Mouse (Mus musculus) embryonic stem cell, embryonic (primary cell): ENCODE results near the gene Nadsyn1.

ENCODE experiments used
- CTCF ChIA-PET, 4 experiments: fragments of 300-600 bp in 2 of 4; fragments of 350-600 bp in 2 of 4; sonication (Branson Sonifier 250); formaldehyde crosslinking; loops; one replicate each; lab custom pipeline; 2022; ENCODE audit warnings: inconsistent platforms in 2 of 4; lab: Charles Lee
- POLR2A ChIA-PET, 4 experiments: fragments of 300-600 bp in 2 of 4; fragments of 350-600 bp in 2 of 4; sonication (Branson Sonifier 250); formaldehyde crosslinking; loops; one replicate each; lab custom pipeline; 2022; ENCODE audit warnings: antibody characterized with exemption in 4 of 4, inconsistent platforms in 1 of 4; lab: Charles Lee

Gene Nadsyn1

DNA sequence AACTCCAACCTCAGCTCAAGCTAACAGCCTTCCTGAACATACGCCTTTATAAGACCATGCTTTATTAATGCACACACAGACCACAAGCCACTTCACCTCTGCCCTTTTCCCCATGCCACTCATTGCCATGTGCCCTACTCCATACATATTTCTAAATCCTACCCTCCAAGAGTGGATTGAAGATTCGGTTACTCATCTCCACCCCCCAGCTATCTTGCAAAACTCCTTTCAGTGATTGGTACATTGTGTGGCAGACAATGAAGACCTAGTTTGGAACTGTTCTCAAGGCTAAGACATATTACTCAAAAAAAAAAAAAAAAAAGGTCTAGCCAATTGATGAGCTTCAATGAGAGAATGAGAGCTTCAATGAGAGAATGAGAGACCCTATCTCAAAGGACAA is 4.3 kb upstream of the Nadsyn1 start:
- CTCF ChIA-PET: interaction anchor here in 2 of 4 experiments (0.6 to 0.8 kb wide), 3 partner anchors 18 to 588 kb away, joined by 3 to 12 read pairs (median 4); no protein-coding TSS in a partner anchor

DNA sequence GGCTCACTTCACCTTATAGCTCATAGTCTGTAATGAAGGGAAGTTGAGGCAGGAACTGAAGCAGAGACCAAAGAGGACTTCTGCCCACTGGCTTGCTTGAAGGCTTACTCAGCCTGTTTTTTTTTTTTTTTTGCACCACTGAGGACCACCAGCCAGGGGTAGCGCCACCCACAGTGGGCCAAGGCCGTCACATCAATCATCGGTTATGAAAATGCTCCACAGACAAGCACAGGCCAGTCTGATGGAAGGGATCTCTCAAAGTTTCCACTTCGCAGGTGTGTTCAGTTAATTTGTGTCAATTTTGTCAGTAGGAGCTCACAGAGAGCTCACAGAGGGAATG is 587 bp upstream of the Nadsyn1 start:
- CTCF ChIA-PET: interaction anchor here in 3 of 4 experiments (0.6 to 2.1 kb wide), 13 partner anchors 9 to 905 kb away, joined by 3 to 13 read pairs (median 5); partner anchors contain the start of gene Mrgpre (in 1 of the 3)
- POLR2A ChIA-PET: interaction anchor here (0.7 to 2.0 kb wide), 22 partner anchors 8 to 527 kb away, joined by 3 to 17 read pairs (median 4); partner anchors contain the start of genes Cars (in 2 of the 4), Mrgpre (in 1 of the 4) and Nap1l4 (in 1 of the 4)

More for the DNA sequence above, 4.3 kb upstream of the Nadsyn1 start:
- POLR2A ChIA-PET: interaction anchor here in 2 of 4 experiments (0.6 to 0.7 kb wide), 3 partner anchors 15 to 752 kb away, joined by 4 to 5 read pairs (median 4); no protein-coding TSS in a partner anchor

- ChIA-PET CTCF (interaction anchor here in 2 of 4 experiments (1.5 to 1.9 kb wide), 2 partner anchors 13 to 73 kb away, joined by 3 to 4 read pairs; no protein-coding TSS in a partner anchor), POLR2A (interaction anchor here in 2 of 4 experiments (0.7 to 2.6 kb wide), 4 partner anchors 8 to 69 kb away, joined by 3 to 15 read pairs (median 4); no protein-coding TSS in a partner anchor)
Measured at GRCm38 (mm10) chr7:143821241-143821640, 1.4 kb downstream of the Nadsyn1 start.

DNA sequence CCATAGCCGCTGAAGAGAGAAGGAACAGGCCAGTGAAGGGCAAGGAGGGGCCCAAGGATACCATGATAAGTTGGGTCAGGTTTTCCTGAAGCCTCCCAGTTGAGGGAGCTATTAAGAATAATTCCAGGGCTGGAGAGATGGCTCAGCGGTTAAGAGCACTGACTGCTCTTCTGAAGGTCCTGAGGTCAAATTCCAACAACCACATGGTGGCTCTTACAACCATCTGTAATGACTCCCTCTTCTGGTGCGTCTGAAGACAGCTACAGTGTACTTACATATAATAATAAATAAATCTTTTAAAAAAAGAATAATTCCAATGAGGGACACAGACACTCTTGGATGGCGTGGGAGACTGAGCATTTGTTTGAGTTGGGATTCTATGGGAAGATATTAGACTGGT is 3.4 kb downstream of the Nadsyn1 start:
- ChIA-PET CTCF (no interaction called here), POLR2A (no interaction called here)

GRCm38 (mm10) chr7:143808909-143809308 is 13.7 kb downstream of the Nadsyn1 start:
- POLR2A ChIA-PET: interaction anchor here in 2 of 4 experiments (0.8 to 1.6 kb wide), 3 partner anchors 14 to 209 kb away, joined by 3 to 6 read pairs (median 3); partner anchors contain the start of genes Cars (in 1 of the 2), Dhcr7 (in 1 of the 2) and Nadsyn1 (in 1 of the 2)

GRCm38 (mm10) chr7:143805199-143805624 is 17.4 kb downstream of the Nadsyn1 start:
- ChIA-PET CTCF (interaction anchor here in 2 of 4 experiments (1.0 to 1.1 kb wide), 2 partner anchors 102 to 274 kb away, joined by 3 read pairs; no protein-coding TSS in a partner anchor), POLR2A (interaction anchor here in 2 of 4 experiments (1.1 to 1.5 kb wide), 2 partner anchors 9 to 17 kb away, joined by 3 read pairs; partner anchors contain the start of gene Nadsyn1 (in 1 of the 2))

More at GRCm38 (mm10) chr7:143808909-143809308, 13.7 kb downstream of the Nadsyn1 start:
- CTCF ChIA-PET: interaction anchor here (0.6 to 3.2 kb wide), 26 partner anchors 9 to 399 kb away, joined by 3 to 39 read pairs (median 4); no protein-coding TSS in a partner anchor

DNA sequence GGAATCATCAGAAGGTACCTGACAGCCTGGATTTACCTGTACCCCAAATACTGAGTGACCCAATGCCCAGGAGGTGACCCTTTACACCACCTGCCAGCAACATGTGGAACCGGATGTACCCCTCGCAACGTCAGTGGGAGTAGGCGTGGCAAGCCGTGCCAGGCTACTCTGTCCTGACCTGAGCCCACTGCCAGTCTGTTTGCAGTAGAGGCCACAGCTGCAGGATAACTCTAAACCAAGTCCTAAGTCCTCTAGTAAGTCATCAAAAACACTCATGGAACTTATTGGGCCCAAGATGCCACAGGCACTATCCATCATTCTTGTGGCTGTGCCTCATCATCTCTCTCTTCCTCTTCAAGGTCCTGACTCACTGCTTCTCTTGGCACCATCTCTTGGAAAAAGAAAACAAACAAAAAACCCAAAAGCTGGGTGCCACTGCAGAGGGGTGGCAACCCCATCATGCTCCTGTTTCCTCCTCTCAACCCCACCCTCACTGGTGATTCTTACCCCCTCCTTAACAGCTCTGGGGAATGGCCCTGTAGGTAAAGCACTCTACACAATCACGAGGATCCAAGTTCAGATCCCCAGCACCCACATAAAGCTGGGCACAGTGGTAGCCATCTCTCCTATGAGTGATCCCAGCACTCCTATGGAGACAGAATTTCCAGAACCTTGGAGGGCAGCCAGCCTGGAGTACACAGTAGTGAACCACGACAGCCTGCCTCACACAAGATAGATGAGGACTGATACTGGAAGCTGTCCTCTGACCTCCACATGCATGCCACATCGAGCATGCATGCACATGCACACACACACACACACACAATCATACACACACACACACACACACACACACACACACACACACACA is 21.2 kb downstream of the Nadsyn1 start:
- ChIA-PET CTCF (no interaction called here), POLR2A (no interaction called here)

- ChIA-PET CTCF (interaction anchor here in 1 of 4 experiments (1.0 to 1.2 kb wide), 2 partner anchors 16 to 37 kb away, joined by 3 to 5 read pairs; partner anchors contain the start of gene Mrgpre), POLR2A (no interaction called here)
Measured at GRCm38 (mm10) chr7:143800770-143801169, 21.9 kb downstream of the Nadsyn1 start.

DNA sequence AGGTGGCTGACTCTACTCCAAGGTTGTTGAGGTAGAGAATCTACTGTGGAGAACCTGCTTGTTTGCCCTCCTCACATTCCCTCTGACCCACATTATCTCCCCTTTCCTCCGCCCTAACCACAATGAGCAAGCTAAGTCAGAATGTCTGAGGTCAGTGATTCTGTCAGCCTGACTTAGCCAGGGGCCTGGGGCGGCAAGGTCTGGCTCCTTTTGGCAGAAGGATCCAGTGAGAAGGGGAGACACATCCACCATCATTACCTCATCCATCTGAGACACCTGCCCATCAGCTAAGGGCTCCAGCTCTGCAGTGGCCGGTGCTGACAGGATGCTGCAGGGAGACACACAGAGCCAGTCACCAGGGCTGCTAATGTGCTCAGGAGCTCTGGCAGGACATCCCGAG is 23.9 kb downstream of the Nadsyn1 start:
- POLR2A ChIA-PET: interaction anchor here in 1 of 4 experiments (1.0 kb wide), 1 partner anchor 10 kb away, joined by 3 read pairs; no protein-coding TSS in a partner anchor
- CTCF ChIA-PET: interaction anchor here in 1 of 4 experiments (1.1 to 1.4 kb wide), 2 partner anchors 10 to 50 kb away, joined by 3 read pairs; no protein-coding TSS in a partner anchor

DNA sequence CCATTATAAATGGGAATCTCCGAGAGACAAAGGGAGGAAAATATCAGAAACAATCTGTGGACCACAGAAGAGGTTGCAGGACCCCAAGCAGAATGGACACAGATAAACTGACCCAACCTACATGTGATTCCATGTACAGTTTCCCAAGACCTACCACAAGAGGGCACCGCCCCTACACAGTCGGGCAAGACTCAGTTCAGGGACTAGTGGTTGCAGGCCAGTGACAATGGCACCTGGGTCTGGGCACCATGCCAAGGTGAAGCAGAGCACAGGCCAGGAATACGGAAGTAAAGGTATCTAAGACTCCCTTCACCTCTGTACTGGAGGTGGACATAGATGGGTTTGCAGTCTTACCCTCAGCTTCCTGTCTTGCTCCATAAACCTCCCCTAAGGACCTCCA is 29.5 kb downstream of the Nadsyn1 start:
- CTCF ChIA-PET: interaction anchor here in 2 of 4 experiments (0.9 to 1.6 kb wide), 3 partner anchors 8 to 115 kb away, joined by 3 read pairs; no protein-coding TSS in a partner anchor
- POLR2A ChIA-PET: interaction anchor here in 1 of 4 experiments (0.9 kb wide), 1 partner anchor 619 kb away, joined by 3 read pairs; no protein-coding TSS in a partner anchor

- ChIA-PET POLR2A (interaction anchor here in 1 of 4 experiments (0.6 kb wide), 1 partner anchor 42 kb away, joined by 3 read pairs; no protein-coding TSS in a partner anchor), CTCF (interaction anchor here in 2 of 4 experiments (0.6 to 1.6 kb wide), 3 partner anchors 115 to 187 kb away, joined by 3 to 4 read pairs (median 3); no protein-coding TSS in a partner anchor)
Measured at GRCm38 (mm10) chr7:143792336-143792985, 30.2 kb downstream of the Nadsyn1 start.

GRCm38 (mm10) chr7:143783996-143784829 is 38.4 kb downstream of the Nadsyn1 start, which contains the start of gene Mrgpre:
Mrgpre (minus strand) TSS chr7:143784500.
- ChIA-PET POLR2A (interaction anchor here (0.6 to 2.2 kb wide), 17 partner anchors 8 to 322 kb away, joined by 3 to 11 read pairs (median 3); partner anchors contain the start of genes Dhcr7 (in 2 of the 4), Nadsyn1 (in 2 of the 4), Cars (in 1 of the 4) and Mrgprg (in 1 of the 4)), CTCF (interaction anchor here (0.6 to 2.8 kb wide), 49 partner anchors 8 to 660 kb away, joined by 3 to 25 read pairs (median 5); partner anchors contain the start of genes Dhcr7 (in 1 of the 4), Nadsyn1 (in 1 of the 4), Osbpl5 (in 1 of the 4) and Tnfrsf22 (in 1 of the 4))

DNA sequence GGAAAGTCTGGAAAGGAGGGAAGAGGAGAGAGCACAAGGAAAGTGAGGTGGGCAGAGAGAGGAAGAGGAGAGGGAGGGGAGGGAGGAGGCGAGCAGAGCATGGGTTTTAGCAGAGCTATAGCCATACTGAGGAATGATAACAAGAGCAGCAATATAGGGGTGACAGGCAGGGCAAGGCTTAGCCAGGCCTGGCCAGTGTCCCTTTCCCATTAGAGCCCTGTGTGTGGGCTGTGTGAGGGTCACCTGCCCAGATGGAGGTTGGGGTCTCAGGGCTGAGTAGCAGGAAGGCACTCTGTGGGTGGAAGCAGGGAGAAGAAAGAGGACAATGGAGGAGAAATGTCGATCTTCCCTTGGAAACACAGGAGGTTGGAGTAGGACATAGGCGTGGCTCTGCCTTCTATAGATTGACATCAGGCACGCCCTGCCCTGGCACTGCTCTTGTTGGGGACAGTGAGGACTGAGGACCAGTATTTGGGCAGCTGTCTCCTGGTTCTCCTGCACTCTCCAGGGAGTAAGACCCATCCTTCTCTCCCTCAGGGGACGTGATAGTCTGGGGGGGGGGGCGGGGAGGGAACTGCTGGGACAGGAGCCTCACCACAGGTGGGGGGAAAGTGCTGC is 39.2 kb downstream of the Nadsyn1 start:
- ChIA-PET POLR2A (interaction anchor here in 3 of 4 experiments (1.0 to 2.2 kb wide), 8 partner anchors 8 to 183 kb away, joined by 3 to 11 read pairs (median 4); partner anchors contain the start of genes Dhcr7 (in 2 of the 3), Nadsyn1 (in 2 of the 3), Cars (in 1 of the 3) and Tnfrsf23 (in 1 of the 3)), CTCF (interaction anchor here in 3 of 4 experiments (0.5 to 2.8 kb wide), 16 partner anchors 8 to 659 kb away, joined by 3 to 25 read pairs (median 9); no protein-coding TSS in a partner anchor)

- ChIA-PET CTCF (interaction anchor here in 1 of 4 experiments (0.6 to 2.5 kb wide), 2 partner anchors 8 to 272 kb away, joined by 3 to 13 read pairs; partner anchors contain the start of gene Mrgpre), POLR2A (interaction anchor here in 1 of 4 experiments (1.8 kb wide), 1 partner anchor 7 kb away, joined by 8 read pairs; the partner anchor contains the start of gene Mrgpre)
Measured at GRCm38 (mm10) chr7:143777375-143777774, 45.3 kb downstream of the Nadsyn1 start.

DNA sequence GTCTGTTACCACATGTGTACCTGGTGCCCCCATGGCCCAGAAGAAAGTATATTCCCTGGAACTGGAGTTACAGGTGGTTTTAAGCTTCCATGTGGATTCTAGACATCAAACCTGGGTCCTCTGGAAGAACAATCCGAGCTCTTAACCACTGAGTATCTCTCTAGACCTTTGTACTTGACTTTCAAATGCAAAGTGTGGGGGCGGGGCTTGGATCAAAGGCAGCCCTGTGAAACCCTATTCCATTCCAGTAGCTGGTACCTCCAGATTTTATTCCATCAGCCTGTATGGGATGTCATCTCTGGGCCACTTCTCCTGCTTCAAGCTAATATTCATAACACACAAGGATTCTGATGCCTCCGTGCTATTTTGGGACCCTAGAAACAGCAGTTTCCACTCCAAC is 46.5 kb downstream of the Nadsyn1 start:
- POLR2A ChIA-PET: interaction anchor here in 3 of 4 experiments (0.6 to 1.9 kb wide), 15 partner anchors 8 to 1544 kb away, joined by 3 to 11 read pairs (median 4); partner anchors contain the start of genes Mrgpre (in 3 of the 3), Cars (in 2 of the 3), Dhcr7 (in 1 of the 3) and Nadsyn1 (in 1 of the 3)

More for the DNA sequence above, 46.5 kb downstream of the Nadsyn1 start:
- CTCF ChIA-PET: interaction anchor here (0.6 to 2.5 kb wide), 22 partner anchors 8 to 331 kb away, joined by 3 to 15 read pairs (median 6); partner anchors contain the start of genes Mrgpre (in 3 of the 4) and Mrgprg (in 1 of the 4)
